Mouse (Mus musculus): ENCODE measurements around the gene Fev. TPM values are rescaled to one million over a fixed set of nuclear protein-coding genes. Genes with fewer than 3 reads are reported as not detected.

Gene Fev
- not detected in 2 replicates for polyA plus RNA-seq (2015; fragmentation: Nextera tagmentation; extraction: Ambion mirVana)

GRCm38 (mm10) chr1:74885369-74886042 lies at the start of gene Fev:
Gene Fev (minus strand): TSS chr1:74885419.
- no peak for DNase-seq (ENCODE audit: low spot score)

DNA sequence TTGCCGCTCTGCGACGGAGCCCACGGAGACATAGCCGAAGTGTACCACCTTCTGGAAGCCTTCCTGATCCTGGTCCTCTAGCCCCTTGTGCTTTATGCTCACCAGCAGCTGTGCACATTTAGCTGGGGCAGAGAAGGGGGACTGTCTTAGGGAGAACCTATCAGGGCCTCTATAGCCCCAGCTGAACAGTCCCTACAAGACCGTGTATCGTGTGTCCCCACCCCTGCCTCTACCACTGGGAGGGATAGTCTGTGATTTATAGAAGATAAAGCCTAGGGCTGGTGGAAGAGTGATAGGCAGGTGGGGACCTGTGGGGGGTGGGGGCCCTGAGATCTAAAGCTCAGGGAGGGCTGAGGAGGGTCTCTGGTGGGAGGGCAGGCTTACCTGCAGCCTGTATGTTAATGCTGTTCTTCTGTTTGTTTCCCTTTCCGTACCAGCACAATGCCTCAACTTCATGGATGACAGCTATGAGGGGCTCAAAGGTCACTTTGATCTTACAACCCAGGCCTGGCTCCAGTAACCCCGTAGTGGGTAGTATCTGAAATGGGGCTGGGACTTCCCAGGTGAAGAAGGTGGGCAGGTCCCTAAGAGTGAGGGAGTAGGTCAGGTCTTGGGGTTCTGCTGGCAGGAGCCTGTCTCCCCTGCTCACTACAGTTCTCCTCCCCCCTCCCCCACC lies 42.5 kb upstream of the Fev start:
- DNase-seq (ENCODE audit: low spot score), result no peak

DNA sequence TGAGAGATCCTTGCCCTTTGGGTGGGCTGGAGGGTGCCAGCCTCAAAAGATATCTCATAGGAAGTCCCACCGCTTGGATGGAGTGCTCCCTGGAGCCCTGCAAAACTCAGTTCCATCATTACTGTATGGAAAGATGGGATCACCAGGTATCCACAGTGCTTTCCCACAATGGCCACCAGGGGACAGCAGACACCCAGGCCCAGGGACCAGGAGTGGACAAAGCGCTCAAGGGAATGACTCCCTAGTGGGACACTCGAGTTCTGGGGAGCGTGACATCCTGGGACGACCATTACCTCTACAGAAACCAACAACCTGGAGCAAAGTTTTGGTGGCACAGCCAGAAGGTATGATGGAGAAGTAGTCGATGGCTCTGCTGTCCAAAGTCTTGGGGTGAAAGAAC lies 41.5 kb upstream of the Fev start:
- no peak for DNase-seq (ENCODE audit: low spot score)

- no peak for DNase-seq (ENCODE audit: low spot score)
These were observed 39.2 kb upstream of the Fev start for GRCm38 (mm10) chr1:74924464-74924863.

DNA sequence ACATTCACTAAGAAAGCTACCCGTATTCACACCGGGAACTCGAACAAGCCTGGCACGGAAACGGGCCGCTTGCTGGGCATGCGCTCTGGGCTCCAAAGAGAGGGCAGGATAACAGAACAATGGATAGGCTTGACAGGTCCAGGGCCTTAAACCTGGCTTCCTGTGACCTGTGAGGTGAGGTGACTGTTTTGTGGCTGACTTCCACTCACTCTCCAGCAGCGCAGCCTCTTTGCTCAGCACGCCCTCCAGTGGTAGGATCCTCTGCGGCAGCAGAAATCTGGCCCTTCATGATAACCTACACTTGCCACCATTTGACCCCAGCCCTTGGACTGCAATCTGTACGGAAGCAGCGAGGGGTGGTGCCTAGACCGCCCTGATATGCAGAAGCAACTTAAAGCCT lies 30.5 kb upstream of the Fev start:
- no peak for DNase-seq (ENCODE audit: low spot score)

GRCm38 (mm10) chr1:74902191-74902590 lies 17.0 kb upstream of the Fev start:
- no peak for DNase-seq (ENCODE audit: low spot score)

DNA sequence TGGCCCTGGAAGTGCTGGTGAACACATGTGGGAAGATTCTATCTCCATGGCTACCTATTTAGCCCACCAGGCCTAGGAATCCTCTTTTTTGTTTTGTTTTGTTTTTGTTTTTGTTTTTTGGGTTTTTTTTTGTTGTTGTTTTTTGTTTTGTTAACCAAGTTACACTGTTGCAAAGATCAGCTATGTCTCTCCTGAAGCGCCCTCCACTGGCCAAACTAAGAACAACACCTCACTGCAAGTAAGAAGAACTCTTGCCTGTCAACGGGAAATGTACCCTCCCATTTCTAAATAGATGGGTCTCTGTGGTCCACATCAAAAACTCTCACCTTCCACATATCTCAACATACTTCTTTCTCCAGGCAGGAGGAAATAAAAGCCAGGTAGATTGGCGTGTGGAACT lies 16.5 kb upstream of the Fev start:
- DNase-seq (ENCODE audit: low spot score), result peak; percentile 32

DNA sequence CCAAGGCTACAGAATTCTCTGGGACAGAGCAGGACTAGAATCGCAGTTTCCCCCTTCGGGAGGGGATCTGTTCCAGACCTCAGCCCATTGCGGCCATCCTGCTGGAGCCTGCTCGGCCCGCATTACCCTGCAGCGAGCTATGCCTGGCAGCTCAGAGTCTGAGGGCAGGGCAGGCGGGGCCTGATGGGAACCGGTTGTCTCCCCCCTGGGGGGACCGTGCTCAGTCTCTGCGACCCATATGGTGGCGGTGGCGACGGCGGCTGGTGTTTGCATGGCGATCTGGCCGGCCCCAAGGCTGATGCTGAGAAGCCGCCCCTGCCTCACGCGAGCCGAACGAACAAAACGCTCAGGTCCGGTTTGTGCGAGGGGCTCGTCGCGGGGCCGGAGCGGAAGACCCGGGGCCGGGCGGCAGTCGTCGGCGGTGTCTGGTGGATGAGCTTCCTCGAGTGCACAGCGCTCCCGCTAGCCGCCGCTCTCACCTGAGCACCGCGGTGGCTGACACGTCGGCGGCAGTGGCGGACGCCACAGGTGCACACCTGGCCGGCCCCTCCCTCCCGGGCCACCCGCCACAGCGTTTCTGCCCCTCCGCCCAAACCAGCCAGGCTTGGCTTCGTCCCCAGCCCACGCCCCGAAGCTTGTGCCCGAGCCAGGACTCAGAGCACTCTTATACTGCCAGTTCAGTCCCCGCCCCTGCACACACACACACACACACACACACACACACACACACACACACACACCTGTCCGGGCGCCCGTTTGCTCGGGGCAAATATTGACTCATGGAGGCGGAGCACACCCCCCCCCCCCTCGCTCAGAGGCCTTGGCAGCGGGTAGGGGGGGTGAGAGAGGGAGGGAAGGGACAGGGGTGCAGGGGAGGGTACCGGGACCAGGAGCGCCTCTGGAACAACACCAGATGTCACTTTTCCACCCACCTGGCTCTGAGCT lies 15.4 kb upstream of the Fev start:
- DNase-seq (ENCODE audit: low spot score), result no peak

- DNase-seq (ENCODE audit: low spot score), result no peak
These were observed 13.6 kb upstream of the Fev start for GRCm38 (mm10) chr1:74898656-74899431.

GRCm38 (mm10) chr1:74897976-74898375 lies 12.8 kb upstream of the Fev start:
- DNase-seq (ENCODE audit: low spot score), result no peak

GRCm38 (mm10) chr1:74894966-74895365 lies 9.7 kb upstream of the Fev start:
- DNase-seq (ENCODE audit: low spot score), result peak; percentile 42

- peak; percentile 30 for DNase-seq (ENCODE audit: low spot score)
These were observed 8.1 kb upstream of the Fev start, which contains the start of gene Cryba2 for GRCm38 (mm10) chr1:74893134-74893855. Gene Cryba2 (minus strand): TSS chr1:74893143.

- no peak for DNase-seq (ENCODE audit: low spot score)
These were observed 7.3 kb upstream of the Fev start for GRCm38 (mm10) chr1:74892351-74893133.

- DNase-seq (ENCODE audit: low spot score), result peak; percentile 31
These were observed 6.3 kb upstream of the Fev start for GRCm38 (mm10) chr1:74891513-74891912.

- DNase-seq (ENCODE audit: low spot score), result no peak
These were observed 750 bp downstream of the Fev start for GRCm38 (mm10) chr1:74884196-74885141.

DNA sequence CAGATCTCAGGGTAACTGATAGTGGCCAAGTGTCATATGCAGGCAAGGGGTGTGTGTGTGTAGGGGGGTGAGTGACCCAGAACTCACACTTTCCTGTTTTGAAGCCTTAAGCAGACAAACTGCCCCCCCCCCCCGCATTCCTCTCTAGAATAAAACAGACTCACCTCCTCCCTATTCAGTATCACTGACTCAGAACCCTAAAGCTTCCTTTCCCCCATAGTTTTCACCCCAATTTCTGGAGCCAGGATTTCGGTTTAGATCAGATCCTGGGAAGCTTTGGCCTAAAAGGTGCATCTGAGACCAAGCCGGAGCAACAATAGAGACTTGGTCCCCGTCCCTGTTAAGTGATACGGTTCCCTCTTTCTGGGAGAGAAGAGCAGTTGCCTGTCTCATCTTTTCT lies 1.8 kb downstream of the Fev start:
- no peak for DNase-seq (ENCODE audit: low spot score)

- no peak for DNase-seq (ENCODE audit: low spot score)
These were observed 2.4 kb downstream of the Fev start for GRCm38 (mm10) chr1:74882828-74883227.

GRCm38 (mm10) chr1:74882055-74882734 lies 3.0 kb downstream of the Fev start:
- DNase-seq (ENCODE audit: low spot score), result no peak

All from thymus, postnatal 0 days (tissue).